Mouse (Mus musculus) neural tube, embryonic 11.5 days (tissue): ENCODE measurements at regions not wholly inside any gene's neighbourhood (a gene's known extent, or its start where the extent isn't known, plus 50 kb on each side); places are given as distances from the start of the nearest gene placed in this dataset.

Source experiments
- ATAC-seq: fragments of 200-750 bp; cut with Nextera tagmentation; 2 replicates; pipeline ENCODE4 v1.8.0; 2017; ENCODE audit warnings: moderate number of reproducible peaks, mild to moderate bottlenecking, moderate TSS enrichment, moderate library complexity; ENCODE audit not compliant: insufficient read depth, low FRiP score, low TSS enrichment
- DNase-seq: peaks from one replicate; pipeline ENCODE4 v3.0.0-alpha.2; 2015; ENCODE audit warnings: low spot score
- H3K27ac ChIP-seq: fragments of 300-500 bp; sonication (generic); 2 replicates; pipeline ENCODE4 v1.5.1; 2014; ENCODE audit warnings: low read depth, mild to moderate bottlenecking, low read length
- H3K27me3 ChIP-seq: fragments of 300-500 bp; sonication (generic); 2 replicates; pipeline ENCODE4 v1.6.1; 2014; ENCODE audit warnings: mild to moderate bottlenecking, low read length, mixed read lengths; ENCODE audit not compliant: control insufficient read depth, insufficient read depth
- H3K36me3 ChIP-seq: fragments of 300-500 bp; sonication (generic); 2 replicates; pipeline ENCODE4 v1.6.1; 2014; ENCODE audit warnings: mild to moderate bottlenecking, low read length, moderate library complexity, mixed read lengths; ENCODE audit not compliant: control insufficient read depth, insufficient read depth
- H3K4me1 ChIP-seq: fragments of 300-500 bp; sonication (generic); 2 replicates; pipeline ENCODE4 v1.6.1; 2014; ENCODE audit warnings: low read length, mixed read lengths; ENCODE audit not compliant: control insufficient read depth, insufficient read depth
- H3K4me2 ChIP-seq: fragments of 300-500 bp; sonication (generic); 2 replicates; pipeline ENCODE4 v1.6.1; 2014; ENCODE audit warnings: low read depth, mild to moderate bottlenecking, moderate library complexity
- H3K4me3 ChIP-seq: fragments of 300-500 bp; sonication (generic); 2 replicates; pipeline ENCODE4 v1.5.1; 2014; ENCODE audit warnings: low read depth, low read length
- H3K9ac ChIP-seq: fragments of 300-500 bp; sonication (generic); 2 replicates; pipeline ENCODE4 v1.6.1; 2014; ENCODE audit warnings: mild to moderate bottlenecking, low read length
- H3K9me3 ChIP-seq: fragments of 300-500 bp; sonication (generic); 2 replicates; pipeline ENCODE4 v1.6.1; 2016; ENCODE audit warnings: low read length; ENCODE audit not compliant: control insufficient read depth
- WGBS: fragments of 180-500 bp; shearing (Covaris S2); extraction: QIAGEN DNeasy Blood & Tissue Kit; methylation state at CpG from one replicate; pipeline ENCODE4 v1.1.7; 2014; 5-methylcytosine and 5-hydroxymethylcytosine counted together

DNA sequence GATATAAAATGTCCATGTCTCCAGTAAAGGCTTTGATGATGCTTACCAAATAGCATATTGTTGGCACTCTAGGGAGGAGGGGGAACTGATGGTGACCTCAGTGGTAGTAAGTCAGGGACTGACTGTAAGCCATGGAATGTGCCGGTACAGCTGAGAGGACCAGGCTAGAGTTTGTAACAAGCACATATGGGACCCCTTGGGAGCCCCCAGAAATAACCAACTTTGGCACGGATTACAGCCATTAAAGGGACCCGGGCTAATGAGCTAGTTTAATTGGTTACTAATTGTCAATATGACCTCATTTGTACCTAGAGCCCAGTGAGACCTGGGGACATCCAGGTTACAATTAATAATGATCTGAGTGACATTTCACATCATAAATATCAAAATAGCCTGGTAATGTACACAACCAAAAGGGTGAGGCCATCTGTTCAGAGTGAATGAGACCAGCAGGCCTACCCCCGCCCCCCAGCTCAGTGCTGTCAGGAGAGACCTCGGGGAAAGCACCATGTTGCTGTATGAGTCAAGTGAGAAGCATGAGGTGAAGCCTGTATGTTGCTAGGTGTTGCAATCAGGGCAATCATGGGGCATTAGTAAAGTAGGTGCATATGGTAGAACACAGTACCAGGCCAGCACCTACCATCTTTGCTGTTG lies 169.7 kb upstream of the Kiz start:
- ATAC-seq (no peak), DNase-seq (no peak)
- Histone ChIP-seq H3K9ac (no peak overlapping the region), H3K4me2 (no peak overlapping the region), H3K4me3 (no peak overlapping the region), H3K27ac (no peak overlapping the region), H3K36me3 (no peaks in the 10 kb centered on the region), H3K4me1 (no peaks in the 10 kb centered on the region), H3K27me3 (no peaks in the 10 kb centered on the region), H3K9me3 (no peaks in the 10 kb centered on the region)
- WGBS: 79% methylated on average over 5 of the region's 5 CpGs

DNA sequence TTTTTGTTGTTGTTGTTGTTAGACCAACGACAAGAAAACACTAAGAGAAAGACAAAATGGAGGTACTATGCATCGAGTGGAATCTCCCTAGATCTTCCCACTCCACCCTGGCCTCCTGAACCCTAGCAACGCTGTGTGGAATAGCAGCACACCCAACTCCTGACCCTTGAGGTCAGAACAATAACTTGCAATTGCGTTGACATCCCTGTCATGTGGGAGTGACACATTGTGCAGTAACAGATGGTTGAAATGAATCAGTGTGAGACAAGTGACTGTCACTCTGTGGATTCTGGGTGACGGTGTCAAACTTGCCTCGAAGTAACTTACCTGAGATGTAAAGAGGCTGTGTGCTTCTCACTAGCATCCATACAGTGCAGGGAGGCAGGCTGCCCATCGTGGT lies 167.1 kb upstream of the Kiz start:
- ATAC-seq (no peak), DNase-seq (no peak)
- Histone ChIP-seq H3K4me2 (no peak overlapping the region), H3K36me3 (no peaks in the 10 kb centered on the region), H3K4me3 (no peak overlapping the region), H3K9ac (no peak overlapping the region), H3K4me1 (no peaks in the 10 kb centered on the region), H3K9me3 (no peaks in the 10 kb centered on the region), H3K27ac (no peak overlapping the region), H3K27me3 (no peaks in the 10 kb centered on the region)
- 73% methylated on average over 7 of the region's 7 CpGs for WGBS

GRCm38 (mm10) chr2:146693484-146693883 lies 162.2 kb upstream of the Kiz start:
- Histone ChIP-seq H3K9ac (no peak overlapping the region), H3K36me3 (no peaks in the 10 kb centered on the region), H3K4me3 (no peak overlapping the region), H3K27ac (no peak overlapping the region), H3K4me1 (no peaks in the 10 kb centered on the region), H3K27me3 (no peaks in the 10 kb centered on the region), H3K4me2 (no peak overlapping the region), H3K9me3 (no peaks in the 10 kb centered on the region)
- no peak for DNase-seq
- no peak for ATAC-seq
- 71% methylated on average over 2 of the region's 2 CpGs for WGBS

DNA sequence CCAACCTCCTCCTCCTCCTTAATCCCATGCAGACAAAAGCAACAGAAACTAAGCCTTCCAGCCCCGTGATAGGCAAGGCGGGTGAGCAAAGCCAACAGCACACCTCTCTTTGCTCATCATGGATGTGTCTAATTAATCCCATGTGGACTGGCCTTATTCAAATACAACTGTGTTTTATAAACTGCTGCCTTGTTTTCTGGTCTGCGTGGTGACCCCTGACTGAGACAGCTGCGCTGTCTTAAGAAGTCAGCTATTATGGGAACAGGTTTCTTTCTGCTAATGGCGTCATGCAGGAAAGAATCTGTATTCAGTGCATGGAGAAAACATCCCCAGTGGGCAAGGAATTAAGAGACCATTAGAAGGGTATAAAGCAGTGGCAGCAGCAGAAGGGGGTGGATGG lies 161.6 kb upstream of the Kiz start:
- Histone ChIP-seq H3K4me2 (no peak overlapping the region), H3K4me3 (no peak overlapping the region), H3K9me3 (no peaks in the 10 kb centered on the region), H3K27me3 (no peaks in the 10 kb centered on the region), H3K36me3 (no peaks in the 10 kb centered on the region), H3K9ac (no peak overlapping the region), H3K27ac (no peak overlapping the region), H3K4me1 (no peaks in the 10 kb centered on the region)
- DNase-seq (no peak), ATAC-seq (no peak)
- 42% methylated on average over 5 of the region's 5 CpGs for WGBS

DNA sequence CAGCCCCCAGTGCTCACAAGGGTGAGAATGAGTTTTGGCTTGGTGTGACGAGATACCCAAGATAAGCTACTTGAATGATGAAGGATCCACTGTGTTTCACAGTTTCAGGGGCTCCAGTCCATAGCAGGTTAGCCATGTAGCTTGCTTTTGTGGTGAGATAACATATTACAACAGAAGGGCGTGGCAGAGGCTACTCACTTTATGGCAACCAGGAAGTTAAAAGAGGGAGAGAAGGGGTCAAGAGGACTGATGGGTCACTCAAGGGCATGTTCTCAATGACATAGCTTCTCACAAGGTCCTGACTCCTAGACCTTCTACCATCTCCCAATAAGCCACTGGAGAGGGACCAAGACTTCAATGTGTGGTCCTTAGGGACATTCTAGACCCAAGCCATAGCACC lies 159.4 kb upstream of the Kiz start:
- H3K9ac ChIP-seq: no peak overlapping the region
- no peak overlapping the region for H3K4me3 ChIP-seq
- DNase-seq (no peak), ATAC-seq (no peak)
- H3K27me3 ChIP-seq: no peaks in the 10 kb centered on the region
- no peaks in the 10 kb centered on the region for H3K36me3 ChIP-seq
- no peak overlapping the region for H3K27ac ChIP-seq
- 93% methylated on average over 2 of the region's 2 CpGs for WGBS
- H3K4me2 ChIP-seq: no peak overlapping the region
- no peaks in the 10 kb centered on the region for H3K4me1 ChIP-seq
- no peaks in the 10 kb centered on the region for H3K9me3 ChIP-seq

DNA sequence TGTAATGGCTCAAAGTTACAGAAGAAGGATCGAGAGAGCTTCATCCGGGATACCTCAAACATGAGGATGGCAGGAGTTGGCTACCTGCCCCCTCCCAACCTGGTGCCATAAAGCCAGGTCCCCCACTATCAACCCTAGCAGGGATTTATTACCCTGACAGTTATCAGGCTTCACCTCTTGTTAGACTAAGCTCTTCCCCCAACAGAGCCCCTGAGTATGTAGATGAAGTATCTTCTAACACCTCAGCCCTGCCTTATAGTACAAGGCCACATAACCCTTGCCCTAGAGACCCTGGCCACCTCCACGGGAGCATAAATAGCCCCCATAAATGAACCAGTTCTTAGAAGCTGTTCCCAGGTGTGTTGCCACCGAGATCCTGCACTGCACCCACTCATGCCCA lies 158.9 kb upstream of the Kiz start:
- no peak for DNase-seq
- H3K27ac ChIP-seq: no peak overlapping the region
- no peaks in the 10 kb centered on the region for H3K9me3 ChIP-seq
- H3K9ac ChIP-seq: no peak overlapping the region
- no peaks in the 10 kb centered on the region for H3K4me1 ChIP-seq
- 83% methylated on average over 4 of the region's 4 CpGs for WGBS
- no peak overlapping the region for H3K4me3 ChIP-seq
- no peaks in the 10 kb centered on the region for H3K27me3 ChIP-seq
- H3K36me3 ChIP-seq: no peaks in the 10 kb centered on the region
- no peak overlapping the region for H3K4me2 ChIP-seq
- ATAC-seq: no peak

DNA sequence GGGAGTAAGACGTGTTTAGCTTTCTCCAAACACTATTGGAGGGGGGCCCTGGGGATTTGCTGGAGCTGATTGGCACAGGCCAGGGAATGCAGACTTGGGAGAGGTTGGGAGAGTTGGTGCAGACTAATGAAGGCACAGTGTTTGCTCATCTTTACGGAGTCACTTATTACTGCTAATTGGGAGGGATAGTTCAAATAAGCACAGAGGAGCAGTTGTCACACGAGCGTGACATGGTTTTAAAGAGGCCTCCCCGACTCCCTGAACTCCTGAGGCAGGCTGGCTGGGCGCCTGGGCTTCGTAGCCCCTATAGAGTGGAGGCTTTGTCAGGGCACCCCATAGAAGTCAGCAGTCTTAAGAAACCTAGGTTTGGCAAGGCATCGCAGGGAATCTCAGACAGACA lies 145.0 kb upstream of the Kiz start:
- Histone ChIP-seq H3K9ac (no peak overlapping the region), H3K4me2 (no peak overlapping the region), H3K4me1 (no peaks in the 10 kb centered on the region), H3K9me3 (no peaks in the 10 kb centered on the region), H3K27ac (no peak overlapping the region), H3K36me3 (no peaks in the 10 kb centered on the region), H3K27me3 (no peaks in the 10 kb centered on the region), H3K4me3 (no peak overlapping the region)
- ATAC-seq: no peak
- no peak for DNase-seq
- WGBS: 53% methylated on average over 8 of the region's 8 CpGs

GRCm38 (mm10) chr2:146721184-146721715 lies 134.4 kb upstream of the Kiz start:
- Histone ChIP-seq H3K9ac (no peak overlapping the region), H3K36me3 (no peaks in the 10 kb centered on the region), H3K4me3 (no peak overlapping the region), H3K27me3 (no peaks in the 10 kb centered on the region), H3K9me3 (no peaks in the 10 kb centered on the region), H3K4me1 (peaks cover 7% of the 10 kb centered on the region; the same call in 1 of the 2 replicates), H3K4me2 (no peak overlapping the region), H3K27ac (no peak overlapping the region)
- DNase-seq (no peak), ATAC-seq (no peak)
- 39% methylated on average over 10 of the region's 10 CpGs for WGBS

- no peaks in the 10 kb centered on the region for H3K9me3 ChIP-seq
- no peak overlapping the region for H3K4me2 ChIP-seq
- DNase-seq: peak; percentile 63
- no peaks in the 10 kb centered on the region for H3K36me3 ChIP-seq
- peaks cover 7% of the 10 kb centered on the region; the same call in 1 of the 2 replicates for H3K4me1 ChIP-seq
- no peaks in the 10 kb centered on the region for H3K27me3 ChIP-seq
- no peak overlapping the region for H3K4me3 ChIP-seq
- H3K9ac ChIP-seq: no peak overlapping the region
- peak; percentile 70 for ATAC-seq
- WGBS: 26% methylated on average over 8 of the region's 8 CpGs
- no peak overlapping the region for H3K27ac ChIP-seq
These were observed 133.2 kb upstream of the Kiz start for GRCm38 (mm10) chr2:146722351-146723025.
